Mouse (Mus musculus): ENCODE data around the gene Srp54a. TPM values are rescaled to one million over a fixed set of nuclear protein-coding genes. Genes with fewer than 3 reads are reported as not detected.
"Not testable (repeated sequence)": the region's sequence is repeated elsewhere in the genome, so short reads cannot be mapped to it uniquely, and the experiment has no call there.

The Srp54a gene
- total RNA-seq, 1 experiment from 2014 or later: 145 TPM

GRCm38 (mm10) chr12:55124731-55125130, 44.7 kb downstream of the Srp54a start:
- not testable (repeated sequence) for DNase-seq

- not testable (repeated sequence) for DNase-seq
Measured at GRCm38 (mm10) chr12:55135540-55135939, 55.5 kb downstream of the Srp54a start.

- not testable (repeated sequence) for DNase-seq
Measured at GRCm38 (mm10) chr12:55137859-55138258, 57.8 kb downstream of the Srp54a start.

- DNase-seq: not testable (repeated sequence)
Measured at GRCm38 (mm10) chr12:55154559-55155448, 74.7 kb downstream of the Srp54a start, which contains the start of gene Srp54b. TSS of gene Srp54b (plus strand) at chr12:55155104.

- DNase-seq: not testable (repeated sequence)
Measured at GRCm38 (mm10) chr12:55155449-55155783, 75.4 kb downstream of the Srp54a start.

Other genes starting within 250 kb of the Srp54a start
- gene Cfl2, start 217.4 kb upstream of the Srp54a start, total RNA-seq (2021): 129 and 134 TPM in 2 replicates
- not detected in 2 replicates for gene Gm20403, start 93.7 kb upstream of the Srp54a start, total RNA-seq (2021)
- gene Baz1a, start 65.9 kb upstream of the Srp54a start, total RNA-seq (2021): 26.6 and 32.4 TPM in 2 replicates
- 11.5 and 12.8 TPM in 2 replicates for gene 2700097O09Rik, start 152 bp upstream of the Srp54a start, total RNA-seq (2021)
- 4.8 and 14.8 TPM in 2 replicates for gene Fam177a, start 44.2 kb downstream of the Srp54a start, total RNA-seq (2021)
- 93.1 and 103 TPM in 2 replicates for gene Srp54b, start 74.8 kb downstream of the Srp54a start, total RNA-seq (2021)
- 8.0 TPM in 1 of 2 replicates, not detected in the other for gene 1700047I17Rik2, start 119.3 kb downstream of the Srp54a start, total RNA-seq (2021)
- 46.9 and 55.8 TPM in 2 replicates for gene Srp54c, start 149.9 kb downstream of the Srp54a start, total RNA-seq (2021)
- 17.0 and 17.6 TPM in 2 replicates for gene 1110008L16Rik, start 219.3 kb downstream of the Srp54a start, total RNA-seq (2021)
- 10.1 and 13.1 TPM in 2 replicates for gene Ppp2r3c, start 222.7 kb downstream of the Srp54a start, total RNA-seq (2021)

Data from adrenal gland, postnatal 14 days (tissue).